Mouse (Mus musculus): ENCODE measurements around the gene Ckm. TPM values are rescaled to one million over a fixed set of nuclear protein-coding genes. Genes with fewer than 3 reads are reported as not detected.
A peak's percentile ranks its signal among the peaks of the same experiment; 100 is the strongest.

Gene Ckm
- total and polyA plus RNA-seq, 3 experiments, result 0.08 to 0.47 TPM; not detected in 1

- Histone ChIP-seq H3K27ac (ENCODE audit: insufficient read depth, low read depth) (no peak overlapping the region), H3K4me2 (ENCODE audit: insufficient read depth, low read depth, poor library complexity, severe bottlenecking) (peak overlapping the region; percentile 73), H3K9me3 (replicated peaks; ENCODE audit: low read length) (no peaks in the 10 kb centered on the region), H3K27me3 (replicated peaks) (peaks cover 42% of the 10 kb centered on the region), H3K36me3 (replicated peaks in 1 of 2; ENCODE audit: control insufficient read depth in 1 of 2, insufficient read depth in 1 of 2, low read length in 1 of 2) (peaks cover 3 to 14% of the 10 kb centered on the region in 2 experiments), H3K79me2 (replicated peaks; ENCODE audit: control insufficient read depth, extremely low read depth, insufficient read depth, poor library complexity, severe bottlenecking) (no peaks in the 10 kb centered on the region), H3K4me1 (ENCODE audit: control insufficient read depth in 1 of 2, insufficient read depth in 2 of 2) (peaks cover 3 to 19% of the 10 kb centered on the region in 2 experiments), H3K4me3 (replicated peaks in 1 of 3; ENCODE audit: low read depth in 2 of 3, low read length in 2 of 3, poor library complexity in 1 of 3) (peak overlapping the region in 2 of 3 experiments; percentile 19 to 67), H3K9ac (ENCODE audit: insufficient read depth, low read depth) (peak overlapping the region; percentile 29; the same call in 1 of the 2 replicates)
- TF ChIP-seq BHLHE40 (IDR thresholded peaks at IDR 0.05; ENCODE audit: low read depth, low read length) (no peak), GABPA (IDR thresholded peaks at IDR 0.05; ENCODE audit: insufficient replicate concordance, low read depth, low read length) (no peak), CTCF (conservative IDR thresholded peaks at IDR 0.05 in 1 of 2, IDR thresholded peaks at IDR 0.05 in 1 of 2; ENCODE audit: low read depth in 2 of 2, low read length in 2 of 2) (no peak), USF2 (conservative IDR thresholded peaks at IDR 0.05; ENCODE audit: low read depth, low read length) (0 out of 2 replicates have a peak, but pooled peaks have one; percentile 5), TCF12 (IDR thresholded peaks at IDR 0.05; ENCODE audit: low read depth, low read length) (no peak), ZNF384 (IDR thresholded peaks at IDR 0.05; ENCODE audit: low read depth, low read length) (peak; percentile 64; the same call in 1 of the 2 replicates), HCFC1 (IDR thresholded peaks at IDR 0.05; ENCODE audit: low read depth, low read length) (no peak), USF1 (IDR thresholded peaks at IDR 0.05; ENCODE audit: low read depth, low read length) (no peak; the same call in 1 of the 2 replicates), POLR2A (IDR thresholded peaks at IDR 0.05; ENCODE audit: low read depth, low read length) (peak; percentile 34; the same call in 1 of the 2 replicates), MXI1 (IDR thresholded peaks at IDR 0.05; ENCODE audit: low read depth, low read length) (peak; percentile 87), MYC (IDR thresholded peaks at IDR 0.05; ENCODE audit: low read depth, low read length) (no peak), NELFE (IDR thresholded peaks at IDR 0.05; ENCODE audit: low read depth, low read length) (no peak), TBP (conservative IDR thresholded peaks at IDR 0.05; ENCODE audit: low read depth, low read length) (no peak), MAX (IDR thresholded peaks at IDR 0.05; ENCODE audit: low read length) (peak; percentile 67; the same call in 1 of the 2 replicates), ELF1 (IDR thresholded peaks at IDR 0.05; ENCODE audit: low read depth, low read length) (peak; percentile 36; the same call in 1 of the 2 replicates), NRF1 (IDR thresholded peaks at IDR 0.05; ENCODE audit: low read depth, low read length) (peak; percentile 76), PAX5 (IDR thresholded peaks at IDR 0.05; ENCODE audit: low read length) (no peak), RCOR1 (conservative IDR thresholded peaks at IDR 0.05; ENCODE audit: low read depth, low read length) (no peak), RAD21 (IDR thresholded peaks at IDR 0.05; ENCODE audit: low read depth, low read length) (no peak), SIN3A (IDR thresholded peaks at IDR 0.05; ENCODE audit: low read length) (peak; percentile 80), ZKSCAN1 (IDR thresholded peaks at IDR 0.05; ENCODE audit: borderline replicate concordance, low read depth, low read length) (no peak), ETS1 (conservative IDR thresholded peaks at IDR 0.05; ENCODE audit: low read depth, low read length) (no peak), MAZ (IDR thresholded peaks at IDR 0.05; ENCODE audit: low read depth, low read length) (no peak)
- peak; percentile 88 for DNase-seq (ENCODE audit: extremely low read depth)
- dilution Hi-C loops (cut with MboI; ENCODE audit: extremely low pct_ligation_motif_present, extremely low pct_unique_long_range_greater_than_20kb, low sequenced_read_pairs), result no loop called here
- in situ Hi-C loops (cut with MboI; ENCODE audit: low pct_ligation_motif_present, low pct_unique_long_range_greater_than_20kb, low sequenced_read_pairs), result loop anchor here (25.0 kb wide), 2 partner anchors 141 to 441 kb away; partner anchors contain the start of genes Ceacam16, Gm19345 and Ppp1r37
These were observed 16.5 kb downstream of the Ckm start for GRCm38 (mm10) chr7:19420821-19421636.
